Mouse (Mus musculus) limb, embryonic 14.5 days (tissue): ENCODE measurements around the gene Wdr34. TPM values are rescaled to one million over a fixed set of nuclear protein-coding genes. Genes with fewer than 3 reads are reported as not detected.

Experiments
- ATAC-seq: fragments of 200-750 bp; cut with Nextera tagmentation; 2 replicates; pipeline ENCODE4 v1.8.0; 2017; ENCODE audit warnings: low read depth, moderate number of reproducible peaks, moderate TSS enrichment; ENCODE audit not compliant: low FRiP score
- DNase-seq: peaks from one replicate; pipeline ENCODE4 v3.0.0-alpha.2; 2015; ENCODE audit warnings: low spot score
- H3K27ac ChIP-seq: fragments of 300-500 bp; sonication (generic); replicated peaks from 2 replicates; pipeline ENCODE4 v1.5.1; 2014; ENCODE audit warnings: low read depth, mild to moderate bottlenecking, low read length, moderate library complexity, mixed read lengths
- H3K27me3 ChIP-seq: fragments of 300-500 bp; sonication (generic); 2 replicates; pipeline ENCODE4 v1.6.1; 2014; ENCODE audit warnings: low read length, mixed read lengths; ENCODE audit not compliant: control insufficient read depth, insufficient read depth
- H3K36me3 ChIP-seq: fragments of 300-500 bp; sonication (generic); 2 replicates; pipeline ENCODE4 v1.6.1; 2014; ENCODE audit warnings: mild to moderate bottlenecking, low read length, moderate library complexity, mixed read lengths; ENCODE audit not compliant: control insufficient read depth, insufficient read depth
- H3K4me1 ChIP-seq: fragments of 300-500 bp; sonication (generic); 2 replicates; pipeline ENCODE4 v1.6.1; 2014; ENCODE audit warnings: antibody characterized with exemption, low read length, mixed read lengths; ENCODE audit not compliant: control insufficient read depth, insufficient read depth
- H3K4me2 ChIP-seq: fragments of 300-500 bp; sonication (generic); replicated peaks from 2 replicates; pipeline ENCODE4 v1.6.1; 2014; ENCODE audit warnings: low read depth, mild to moderate bottlenecking, low read length, moderate library complexity; ENCODE audit not compliant: severe bottlenecking
- H3K4me3 ChIP-seq: fragments of 300-500 bp; sonication (generic); replicated peaks from 2 replicates; pipeline ENCODE4 v1.5.1; 2014; ENCODE audit warnings: low read length
- H3K9ac ChIP-seq: fragments of 300-500 bp; sonication (generic); 2 replicates; pipeline ENCODE4 v1.6.1; 2014; ENCODE audit warnings: mild to moderate bottlenecking, low read depth, low read length, moderate library complexity; ENCODE audit not compliant: severe bottlenecking
- H3K9me3 ChIP-seq: fragments of 300-500 bp; sonication (generic); 2 replicates; pipeline ENCODE4 v1.6.1; 2016; ENCODE audit warnings: low read length; ENCODE audit not compliant: control insufficient read depth
- POLR2A ChIP-seq: fragments of 200-500 bp; IDR thresholded peaks from 2 replicates; pipeline ENCODE4 v1.8.0; 2012; ENCODE audit warnings: inconsistent platforms, mild to moderate bottlenecking, moderate library complexity, borderline replicate concordance; ENCODE audit not compliant: insufficient read depth, insufficient read length; ENCODE audit errors: extremely low read depth
- WGBS: fragments of 180-500 bp; shearing (Covaris S2); extraction: QIAGEN DNeasy Blood & Tissue Kit; methylation state at CpG from one replicate; pipeline ENCODE4 v1.1.7; 2014; 5-methylcytosine and 5-hydroxymethylcytosine counted together
- polyA plus RNA-seq, 2 experiments: library from polyadenylated mRNA; depleted of rRNA in 1 of 2; stranded (reverse) in 1 of 2; unstranded in 1 of 2; fragments of >200 nt; fragmentation: Nextera tagmentation in 1 of 2; extraction: Ambion mirVana in 1 of 2; gene quantifications; 2 replicates each; pipeline versions ENCODE4 v1.2.1 to v1.2.3; 2012 to 2014

The Wdr34 gene
- 44.0 and 53.5 TPM in 2 replicates for polyA plus RNA-seq (2012; rRNA removed)
- polyA plus RNA-seq (2014; fragmentation: Nextera tagmentation; extraction: Ambion mirVana), result 30.1 and 33.1 TPM in 2 replicates

- peak; percentile 94 for DNase-seq
- H3K4me3 ChIP-seq, result peak within 1 kb of the TSS; percentile 69
- H3K4me1 ChIP-seq, result no peaks in the 10 kb centered on the region
- 1% methylated on average over 53 of the region's 54 CpGs for WGBS
- TF ChIP-seq POLR2A, result peak; percentile 70; the same call in 1 of the 2 replicates
- H3K4me2 ChIP-seq, result peak within 1 kb of the TSS; percentile 62
- H3K9ac ChIP-seq, result peak within 1 kb of the TSS; percentile 67
- H3K9me3 ChIP-seq, result no peaks in the 10 kb centered on the region
- H3K27ac ChIP-seq, result peak within 1 kb of the TSS; percentile 93
- peak; percentile 94 for ATAC-seq
- no peaks in the 10 kb centered on the region for H3K27me3 ChIP-seq
- H3K36me3 ChIP-seq, result peaks cover 10% of the 10 kb centered on the region; the same call in 1 of the 2 replicates
Measured at GRCm38 (mm10) chr2:30048699-30049388, at the start of gene Wdr34. Gene Wdr34, minus strand, starts transcription at chr2:30048881.

- Histone ChIP-seq H3K27ac (no peak overlapping the region), H3K27me3 (no peaks in the 10 kb centered on the region), H3K4me2 (no peak overlapping the region), H3K4me1 (peaks cover 5% of the 10 kb centered on the region; the same call in 1 of the 2 replicates), H3K9me3 (no peaks in the 10 kb centered on the region), H3K4me3 (no peak overlapping the region), H3K9ac (no peak overlapping the region), H3K36me3 (peaks cover 46% of the 10 kb centered on the region)
- DNase-seq (peak; percentile 42), ATAC-seq (no peak)
- 83% methylated on average over 2 of the region's 2 CpGs for WGBS
- TF ChIP-seq POLR2A, result no peak
Measured at GRCm38 (mm10) chr2:30095882-30096527, 47.3 kb upstream of the Wdr34 start.

GRCm38 (mm10) chr2:30094208-30094588 lies 45.5 kb upstream of the Wdr34 start:
- H3K4me2 ChIP-seq, result peak overlapping the region; percentile 82
- no peaks in the 10 kb centered on the region for H3K9me3 ChIP-seq
- DNase-seq, result no peak
- H3K4me1 ChIP-seq, result peaks cover 5% of the 10 kb centered on the region; the same call in 1 of the 2 replicates
- peak overlapping the region; percentile 50 for H3K27ac ChIP-seq
- peak overlapping the region; percentile 60 for H3K9ac ChIP-seq
- peak overlapping the region; percentile 64 for H3K4me3 ChIP-seq
- H3K36me3 ChIP-seq, result peaks cover 38% of the 10 kb centered on the region
- TF ChIP-seq POLR2A, result no peak
- WGBS, result 4% methylated on average over 13 of the region's 13 CpGs
- H3K27me3 ChIP-seq, result no peaks in the 10 kb centered on the region
- ATAC-seq, result no peak

GRCm38 (mm10) chr2:30093471-30094207 lies 45.0 kb upstream of the Wdr34 start, which contains the start of gene Zdhhc12:
Gene Zdhhc12, minus strand, starts transcription at chr2:30093648.
- Histone ChIP-seq H3K9me3 (no peaks in the 10 kb centered on the region), H3K27ac (peak within 1 kb of the TSS; percentile 50), H3K27me3 (no peaks in the 10 kb centered on the region), H3K4me3 (peak within 1 kb of the TSS; percentile 64), H3K9ac (peak within 1 kb of the TSS; percentile 60), H3K36me3 (peaks cover 33% of the 10 kb centered on the region), H3K4me1 (peaks cover 5% of the 10 kb centered on the region; the same call in 1 of the 2 replicates), H3K4me2 (peak within 1 kb of the TSS; percentile 82)
- TF ChIP-seq POLR2A, result peak; percentile 37; the same call in 1 of the 2 replicates
- DNase-seq (peak; percentile 94), ATAC-seq (peak; percentile 96)
- WGBS, result under 1% methylated on average over 40 of the region's 51 CpGs
